12 mouse cellular contexts compared by ENCODE assay signal in genomic region chr14:33312309-33312708, GRCm38 (mm10).
"Had no signal": no experiment of that assay in that cellular context is flagged by ENCODE, and none has a peak within 500 bp of the region (broad histone marks: within the 10 kb centered on the region; RNA-seq: fewer than 3 reads in every experiment).

No protein-coding gene starts in this region.

- H3K4me2 ChIP-seq: limb, embryonic 12.5 days; liver, embryonic 13.5 days; midbrain, embryonic 13.5 days; neural tube, embryonic 12.5 days had no signal

- H3K9me3 ChIP-seq: limb, embryonic 12.5 days; liver, embryonic 13.5 days; midbrain, embryonic 13.5 days; neural tube, embryonic 12.5 days had no signal

- DNase-seq: liver; liver, embryonic 13.5 days; liver, postnatal 0 days; thymus, postnatal 4 days had no signal

- H3K4me3 ChIP-seq: layer of hippocampus, adult 2 months; limb, embryonic 12.5 days; liver, embryonic 13.5 days; megakaryocyte, embryonic 14.5 days; midbrain, embryonic 13.5 days; neural tube, embryonic 12.5 days had no signal

- H3K27ac ChIP-seq: layer of hippocampus, adult 2 months; limb, embryonic 12.5 days; liver, embryonic 13.5 days; macrophage; midbrain, embryonic 13.5 days; neural tube, embryonic 12.5 days; stomach, postnatal 0 days had no signal

- H3K27me3 ChIP-seq: neural tube, embryonic 12.5 days had no signal

- H3K9ac ChIP-seq: limb, embryonic 12.5 days; liver, embryonic 13.5 days; liver, postnatal 0 days; midbrain, embryonic 13.5 days; neural tube, embryonic 12.5 days had no signal

- H3K36me3 ChIP-seq: limb, embryonic 12.5 days; liver, embryonic 13.5 days; midbrain, embryonic 13.5 days; neural tube, embryonic 12.5 days had no signal

- ATAC-seq: intestine, embryonic 16.5 days; liver, postnatal 0 days; midbrain, embryonic 13.5 days had no signal

- H3K4me1 ChIP-seq: limb, embryonic 12.5 days; liver, embryonic 13.5 days; midbrain, embryonic 13.5 days; neural tube, embryonic 12.5 days had no signal
